Mouse (Mus musculus) megakaryocyte, embryonic 14.5 days (primary cell): ENCODE results near the gene Gm20388. TPM values are rescaled to one million over a fixed set of nuclear protein-coding genes. Genes with fewer than 3 reads are reported as not detected.

Experiments used
- H3K27me3 ChIP-seq: replicated peaks from 2 replicates; pipeline ENCODE3; 2012; ENCODE audit warnings: inconsistent platforms
- H3K36me3 ChIP-seq: replicated peaks from 2 replicates; pipeline ENCODE3; 2012; ENCODE audit warnings: low read length, inconsistent platforms, mixed read lengths
- H3K4me1 ChIP-seq: 2 replicates; pipeline ENCODE4 v1.6.1; 2012; ENCODE audit warnings: inconsistent platforms
- H3K4me3 ChIP-seq: replicated peaks from 2 replicates; pipeline ENCODE3; 2012; ENCODE audit warnings: moderate library complexity, mild to moderate bottlenecking, inconsistent platforms
- H3K9me3 ChIP-seq: 2 replicates; pipeline ENCODE4 v1.6.1; 2012; ENCODE audit warnings: inconsistent platforms
- FLI1 ChIP-seq: IDR thresholded peaks from 2 replicates; pipeline ENCODE4 v1.6.1; 2012; ENCODE audit warnings: low read length, inconsistent platforms, mixed read lengths
- GATA1 ChIP-seq: IDR thresholded peaks from 3 replicates; pipeline ENCODE4 v1.6.1; 2012; ENCODE audit warnings: mixed read lengths, low read length, inconsistent platforms, borderline replicate concordance
- polyA plus RNA-seq: library from polyadenylated mRNA; stranded (reverse); fragments of >175 nt; gene quantifications from 2 replicates; pipeline ENCODE4 v1.2.3, GENCODE M21; 2012; ENCODE audit warnings: low replicate concordance; ENCODE audit not compliant: insufficient read depth

Gm20388 gene
- polyA plus RNA-seq, 1 experiment = 111 TPM

DNA sequence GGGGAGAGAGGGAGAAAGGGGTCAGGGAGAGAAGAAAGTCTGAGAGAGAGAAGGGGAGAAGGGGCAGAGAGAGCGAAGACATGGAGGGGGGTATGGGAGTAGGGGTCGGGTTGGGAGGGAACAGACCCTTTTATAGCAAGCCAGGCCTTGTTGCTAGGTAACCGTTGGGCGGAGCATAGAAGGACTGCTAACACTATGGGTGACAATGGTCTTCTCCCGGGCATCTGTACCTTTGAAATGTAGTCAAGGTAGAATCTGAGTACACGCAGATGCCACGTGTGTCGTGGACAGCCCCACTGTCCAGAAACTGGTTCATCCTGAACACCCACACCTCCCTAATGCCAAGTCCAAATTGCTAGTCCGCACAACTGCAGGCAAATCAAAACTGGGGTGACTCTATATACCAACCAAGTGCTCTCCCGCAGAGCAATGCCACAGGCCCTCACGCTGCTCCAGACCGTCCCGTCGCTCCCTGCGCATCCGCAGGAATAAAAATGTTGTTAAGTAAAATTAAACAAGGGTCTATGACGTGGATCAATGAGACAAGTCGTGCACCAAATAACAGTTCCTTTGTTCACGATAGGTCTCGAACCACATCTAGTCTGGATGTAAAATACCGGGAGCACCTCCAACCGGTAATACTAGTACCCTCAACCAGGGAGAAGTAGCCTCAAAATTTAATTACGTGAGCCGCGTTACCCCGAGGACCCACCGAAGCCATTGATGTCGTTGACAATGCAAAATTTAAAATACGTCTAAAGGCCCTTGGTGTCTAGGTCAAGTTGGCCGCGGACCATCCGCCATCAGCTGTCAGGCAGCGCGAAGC, 3566.5 kb downstream of the Gm20388 start:
- Histone ChIP-seq H3K4me3 (peak overlapping the region; percentile 97), H3K36me3 (peaks cover 21% of the 10 kb centered on the region), H3K9me3 (no peaks in the 10 kb centered on the region), H3K4me1 (peaks cover 59% of the 10 kb centered on the region), H3K27me3 (no peaks in the 10 kb centered on the region)
- TF ChIP-seq GATA1 (no peak), FLI1 (no peak)

DNA sequence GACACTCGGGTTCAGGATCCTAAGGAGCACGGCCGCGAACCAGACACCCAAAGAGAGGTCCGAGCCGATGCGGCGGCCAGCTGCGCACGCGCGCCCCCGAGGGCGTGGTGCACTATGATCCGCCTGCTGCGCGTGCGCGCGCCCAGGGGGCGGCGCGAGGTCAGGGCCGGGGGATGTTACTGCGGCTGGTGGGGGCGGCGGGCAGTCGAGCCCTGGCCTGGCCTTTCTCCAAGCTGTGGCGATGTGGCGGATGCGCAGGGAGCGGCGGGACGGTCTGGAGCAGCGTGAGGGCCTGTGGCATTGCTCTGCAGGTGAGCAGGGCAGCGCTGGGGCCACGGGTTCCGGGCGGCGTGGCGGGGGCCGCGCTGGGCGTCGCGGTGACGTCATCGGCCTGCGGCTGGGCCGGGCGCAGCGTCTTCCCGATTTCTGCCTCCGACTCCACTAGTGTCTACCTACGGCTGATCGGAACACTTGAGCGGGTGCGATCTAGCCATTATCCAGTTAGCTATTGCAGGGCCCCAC, 3567.2 kb downstream of the Gm20388 start, which contains the start of gene Afg3l1:
TSS of gene Afg3l1 (plus strand) at position 167 of the 522 bp plus-strand sequence.
- Histone ChIP-seq H3K27me3 (no peaks in the 10 kb centered on the region), H3K36me3 (peaks cover 28% of the 10 kb centered on the region), H3K4me3 (peak within 1 kb of the TSS; percentile 97), H3K9me3 (no peaks in the 10 kb centered on the region), H3K4me1 (peaks cover 59% of the 10 kb centered on the region)
- TF ChIP-seq FLI1 = no peak
- TF ChIP-seq GATA1 = no peak

DNA sequence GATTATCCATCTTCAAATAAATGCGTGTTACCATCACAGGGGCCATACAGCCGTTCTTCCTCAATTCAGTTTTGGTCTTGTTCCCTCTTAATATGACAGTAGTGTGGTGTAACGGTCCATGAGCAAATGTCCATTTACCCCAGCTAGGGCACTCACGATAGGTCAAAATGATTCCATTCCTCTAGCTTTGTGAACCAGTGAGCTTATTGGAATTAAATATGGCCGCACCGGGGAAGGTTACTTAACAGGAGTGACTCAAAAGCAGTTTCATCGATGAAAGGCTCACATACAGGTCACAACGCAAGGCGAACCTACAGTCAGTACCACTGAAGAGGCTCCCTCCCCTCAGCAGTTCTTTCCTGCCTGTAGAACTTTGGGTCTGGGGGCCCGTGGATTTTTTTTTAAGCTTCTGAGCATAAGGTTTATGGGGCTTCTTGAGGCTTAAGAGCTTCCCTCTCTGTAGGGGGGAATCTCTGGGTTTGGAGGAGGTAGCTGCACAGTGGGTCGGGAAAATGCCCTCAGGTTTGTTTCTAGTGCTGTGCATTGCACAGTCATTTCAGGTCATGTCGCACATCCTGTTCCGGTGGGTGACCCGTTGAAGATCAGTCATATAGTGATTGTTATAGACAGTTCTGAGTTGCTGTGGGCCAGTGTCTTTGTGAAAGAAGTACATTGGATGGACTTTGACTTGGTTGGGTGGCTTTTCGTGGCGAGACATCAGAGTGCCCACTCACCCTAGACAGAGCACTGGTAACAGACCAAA, 3568.0 kb downstream of the Gm20388 start:
- TF ChIP-seq FLI1 (no peak), GATA1 (no peak)
- H3K36me3 ChIP-seq = peaks cover 36% of the 10 kb centered on the region
- peak overlapping the region; percentile 97 for H3K4me3 ChIP-seq
- no peaks in the 10 kb centered on the region for H3K9me3 ChIP-seq
- no peaks in the 10 kb centered on the region for H3K27me3 ChIP-seq
- H3K4me1 ChIP-seq = peaks cover 62% of the 10 kb centered on the region

DNA sequence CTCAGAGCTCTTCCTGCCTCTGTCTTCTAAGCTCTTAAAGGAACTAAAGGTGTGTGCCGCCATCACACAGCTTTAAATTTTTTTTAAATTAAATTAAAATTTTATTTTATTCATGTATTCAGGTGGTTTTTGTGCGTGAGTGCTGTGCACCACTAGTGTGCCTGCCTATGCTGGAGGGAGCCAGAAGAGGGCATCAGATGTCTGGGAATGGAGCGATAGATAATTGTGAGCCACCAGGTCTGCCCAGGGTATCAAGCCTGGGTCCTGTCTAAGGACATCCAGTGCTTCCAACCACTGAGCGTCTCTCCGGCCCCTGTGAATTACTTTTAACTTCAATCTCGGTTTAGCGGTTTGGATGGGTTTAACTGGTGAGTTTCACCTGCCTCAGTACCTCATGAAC, 3572.0 kb downstream of the Gm20388 start:
- TF ChIP-seq GATA1 (no peak), FLI1 (no peak)
- no peaks in the 10 kb centered on the region for H3K27me3 ChIP-seq
- peaks cover 74% of the 10 kb centered on the region for H3K36me3 ChIP-seq
- no peak overlapping the region for H3K4me3 ChIP-seq
- peaks cover 35% of the 10 kb centered on the region for H3K4me1 ChIP-seq
- no peaks in the 10 kb centered on the region for H3K9me3 ChIP-seq

DNA sequence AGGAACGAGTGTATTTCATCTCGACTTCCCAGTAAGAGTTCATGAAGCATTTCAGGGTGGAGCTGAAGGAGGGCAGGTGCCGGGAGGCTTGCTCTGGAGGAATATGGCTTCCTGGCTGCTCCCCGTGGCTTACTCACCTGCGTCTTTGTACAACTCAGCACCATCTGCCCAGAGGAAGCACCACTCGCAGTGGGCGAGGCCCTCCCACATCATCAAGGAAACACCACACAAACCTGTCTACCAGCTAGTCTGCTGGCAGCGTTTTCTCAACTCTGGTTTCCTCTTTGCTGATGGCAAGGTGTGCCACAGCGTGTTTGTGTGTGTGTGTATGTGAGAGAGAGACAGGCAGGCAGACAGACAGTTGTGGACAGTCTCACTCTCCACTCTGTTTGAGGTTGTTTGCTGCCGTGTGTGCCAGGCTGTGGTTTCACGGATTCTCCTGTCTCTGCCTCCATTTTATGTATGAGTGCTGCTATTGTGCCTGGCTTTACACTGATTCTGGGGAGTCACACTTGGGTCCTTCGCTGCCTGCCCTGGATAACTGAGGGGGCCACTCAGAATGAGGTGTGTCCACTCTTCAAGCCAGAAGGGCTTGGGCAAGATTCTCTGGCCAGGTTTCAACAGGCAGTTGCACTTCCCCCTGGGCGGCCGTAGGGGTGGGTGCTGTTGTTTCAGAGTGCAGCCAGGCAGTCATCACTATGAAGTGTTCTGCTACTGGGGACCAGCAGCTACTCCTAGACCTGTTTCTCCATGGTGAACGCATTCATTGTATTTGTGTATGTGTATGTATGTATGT, 3580.8 kb downstream of the Gm20388 start:
- Histone ChIP-seq H3K4me3 (no peak overlapping the region), H3K9me3 (no peaks in the 10 kb centered on the region), H3K27me3 (no peaks in the 10 kb centered on the region), H3K36me3 (peaks cover 97% of the 10 kb centered on the region), H3K4me1 (peaks cover 9% of the 10 kb centered on the region)
- TF ChIP-seq FLI1 (no peak), GATA1 (no peak)

DNA sequence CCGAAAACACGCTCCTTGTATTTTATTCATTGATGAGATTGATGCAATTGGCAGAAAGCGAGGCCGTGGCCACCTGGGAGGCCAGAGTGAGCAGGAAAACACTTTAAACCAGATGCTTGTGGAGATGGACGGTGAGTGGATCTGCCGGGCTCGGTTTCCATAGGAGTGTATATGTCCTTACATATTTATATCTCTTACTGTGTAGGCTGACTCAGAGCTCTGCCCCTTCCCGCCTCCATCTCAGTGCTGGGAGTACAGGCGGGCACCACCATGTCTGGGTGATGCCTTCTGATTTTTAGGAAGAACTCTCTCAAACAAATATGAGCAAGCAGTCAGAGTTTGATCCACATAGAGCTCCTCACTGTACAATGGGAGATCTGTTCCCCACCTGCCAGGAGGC, 3582.3 kb downstream of the Gm20388 start:
- no peak for TF ChIP-seq FLI1
- no peak for TF ChIP-seq GATA1
- H3K9me3 ChIP-seq = no peaks in the 10 kb centered on the region

DNA sequence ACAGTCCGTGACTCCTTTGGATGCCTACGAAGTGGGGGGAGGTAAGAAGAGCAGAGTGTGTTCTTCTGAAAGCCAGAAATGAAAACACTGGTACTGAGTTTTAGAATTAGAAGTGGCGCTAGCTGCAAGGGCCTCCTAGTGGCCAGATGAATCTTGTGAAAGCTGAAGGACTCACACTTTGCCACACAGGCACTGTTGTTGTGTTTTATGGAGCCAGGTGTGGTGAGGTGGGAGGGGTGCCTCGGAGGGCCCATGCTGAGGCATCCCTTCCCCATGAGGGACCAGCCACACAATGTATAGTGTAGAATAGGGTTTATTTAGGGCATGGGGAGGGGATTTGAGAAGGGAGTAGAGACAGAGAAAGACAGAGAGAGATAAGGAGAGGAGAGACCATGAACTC, 3587.1 kb downstream of the Gm20388 start:
- Histone ChIP-seq H3K27me3 (no peaks in the 10 kb centered on the region), H3K4me1 (peaks cover 9% of the 10 kb centered on the region), H3K4me3 (no peak overlapping the region), H3K36me3 (peaks cover 100% of the 10 kb centered on the region), H3K9me3 (no peaks in the 10 kb centered on the region; the same call in 1 of the 2 replicates)
- no peak for TF ChIP-seq FLI1
- no peak for TF ChIP-seq GATA1

More for the DNA sequence above, 3582.3 kb downstream of the Gm20388 start:
- Histone ChIP-seq H3K4me3 (no peak overlapping the region), H3K36me3 (peaks cover 98% of the 10 kb centered on the region), H3K27me3 (no peaks in the 10 kb centered on the region), H3K4me1 (peaks cover 9% of the 10 kb centered on the region)

DNA sequence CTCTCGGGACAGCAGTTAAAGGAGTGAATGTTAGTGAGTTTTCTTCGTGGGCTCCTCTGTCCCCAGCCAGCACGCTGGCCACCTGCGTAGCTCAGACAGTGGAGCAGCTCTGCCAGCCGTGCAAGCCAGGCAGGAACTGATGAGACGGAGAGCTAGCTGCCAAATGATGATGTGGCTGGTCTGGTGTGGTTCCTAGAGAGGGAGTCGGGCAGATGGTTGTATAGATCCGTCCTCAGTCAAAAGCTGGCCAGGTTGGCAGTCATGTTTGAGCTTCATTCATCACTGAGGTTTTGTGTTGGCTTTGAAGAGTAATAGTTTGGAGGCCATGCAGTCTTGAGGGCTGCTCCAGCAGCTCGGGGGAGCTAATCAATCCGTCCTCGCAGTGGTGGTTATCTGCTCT, 3588.3 kb downstream of the Gm20388 start:
- H3K9me3 ChIP-seq = peaks cover 9% of the 10 kb centered on the region
- H3K4me1 ChIP-seq = peaks cover 9% of the 10 kb centered on the region
- H3K36me3 ChIP-seq = peaks cover 100% of the 10 kb centered on the region
- TF ChIP-seq GATA1 (no peak), FLI1 (no peak)
- H3K27me3 ChIP-seq = no peaks in the 10 kb centered on the region
- H3K4me3 ChIP-seq = no peak overlapping the region

DNA sequence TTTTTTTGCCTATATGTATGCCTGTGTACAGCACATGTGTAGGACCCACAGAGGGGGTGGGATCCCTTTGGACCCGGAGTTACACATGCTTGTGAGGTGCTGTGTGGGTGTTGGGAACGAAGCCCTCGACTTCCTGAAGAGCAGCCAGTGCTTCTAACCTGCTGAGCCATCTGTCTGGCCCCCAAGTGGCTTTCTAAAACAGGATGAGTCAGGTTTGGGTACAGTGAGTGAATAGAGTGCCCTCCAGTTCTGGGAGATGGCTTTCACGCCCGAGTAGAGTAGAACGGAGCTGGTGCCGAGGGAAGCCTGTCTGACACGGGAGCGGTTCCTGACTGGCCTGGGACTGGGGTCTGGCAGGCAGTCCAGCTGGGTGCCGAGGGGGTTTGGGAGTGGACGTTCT, 3588.9 kb downstream of the Gm20388 start:
- H3K27me3 ChIP-seq = no peaks in the 10 kb centered on the region
- no peak overlapping the region for H3K4me3 ChIP-seq
- peaks cover 100% of the 10 kb centered on the region for H3K36me3 ChIP-seq
- H3K9me3 ChIP-seq = peaks cover 9% of the 10 kb centered on the region
- no peak for TF ChIP-seq GATA1
- no peak for TF ChIP-seq FLI1
- peaks cover 9% of the 10 kb centered on the region for H3K4me1 ChIP-seq
